In genomic region chr13:48544391-48544790, GRCm38 (mm10) we compare ENCODE assay signal across 8 mouse cellular contexts. TPM values are rescaled to one million over a fixed set of nuclear protein-coding genes. Genes with fewer than 3 reads are reported as not detected.
DNase-seq lines count a peak whose midpoint lies in the region; ATAC-seq and TF ChIP-seq lines count a peak whose summit lies in the region.

No protein-coding gene starts in this region.

- no peak for ATAC-seq in heart, embryonic 13.5 days (ENCODE audit: extremely low read depth, insufficient number of reproducible peaks, low FRiP score, low TSS enrichment)
- no peak for ATAC-seq in hindbrain, embryonic 14.5 days (ENCODE audit: low FRiP score)
- no peak for ATAC-seq in midbrain, embryonic 12.5 days (ENCODE audit: low FRiP score, low read depth)

- peak overlapping the region; percentile 80 for H3K4me2 ChIP-seq in heart, embryonic 13.5 days
- peak overlapping the region; percentile 81 for H3K4me2 ChIP-seq in hindbrain, embryonic 14.5 days (replicated peaks)
- H3K4me2 ChIP-seq in midbrain, embryonic 12.5 days (replicated peaks) = peak overlapping the region; percentile 71

- TF ChIP-seq CTCF in MEL (IDR thresholded peaks at IDR 0.05 in 2 of 3, conservative IDR thresholded peaks at IDR 0.05 in 1 of 3; ENCODE audit: control insufficient read depth in 1 of 3, insufficient read depth in 1 of 3, low read depth in 2 of 3, low read length in 3 of 3, poor library complexity in 1 of 3, severe bottlenecking in 1 of 3) = no peak

- no peaks in the 10 kb centered on the region for H3K9me3 ChIP-seq in heart, embryonic 13.5 days
- no peaks in the 10 kb centered on the region for H3K9me3 ChIP-seq in MEL (replicated peaks; ENCODE audit: insufficient read depth, low read length)
- H3K9me3 ChIP-seq in hindbrain, embryonic 14.5 days (ENCODE audit: control insufficient read depth, low read length) = no peaks in the 10 kb centered on the region
- no peaks in the 10 kb centered on the region for H3K9me3 ChIP-seq in midbrain, embryonic 12.5 days

- no peak for TF ChIP-seq EP300 in MEL (IDR thresholded peaks at IDR 0.05; ENCODE audit: low read depth in 1 of 2, low read length in 2 of 2)

- no peak for DNase-seq in heart, postnatal 25 days (ENCODE audit: low spot score)
- DNase-seq in MEL (ENCODE audit: low read depth, low spot score) = no peak
- no peak for DNase-seq in hindbrain, embryonic 14.5 days (ENCODE audit: low spot score)
- no peak for DNase-seq in spleen, postnatal 4 days (ENCODE audit: low spot score in 2 of 2)
- no peak for DNase-seq in adrenal gland, adult (ENCODE audit: inconsistent age in 2 of 2, low spot score in 1 of 2)
- DNase-seq in frontal cortex, postnatal 14 days (ENCODE audit: low spot score in 2 of 2) = no peak

- TF ChIP-seq POLR2A in MEL (IDR thresholded peaks at IDR 0.05; ENCODE audit: control insufficient read depth in 1 of 2, insufficient read depth in 1 of 2, low read depth in 1 of 2, low read length in 2 of 2, poor library complexity in 1 of 2) = no peak

- H3K4me1 ChIP-seq in heart, embryonic 13.5 days = peaks cover 51% of the 10 kb centered on the region
- H3K4me1 ChIP-seq in MEL (ENCODE audit: control insufficient read depth in 1 of 2, insufficient read depth in 2 of 2, low read length in 2 of 2) = peaks cover 26 to 39% of the 10 kb centered on the region in 2 experiments
- H3K4me1 ChIP-seq in hindbrain, embryonic 14.5 days (replicated peaks; ENCODE audit: control insufficient read depth, insufficient read depth, low read length) = peaks cover 30% of the 10 kb centered on the region
- peaks cover 23% of the 10 kb centered on the region for H3K4me1 ChIP-seq in midbrain, embryonic 12.5 days

- 0 out of 2 replicates have a peak, but pooled peaks cover 7% of the 10 kb centered on the region for H3K36me3 ChIP-seq in heart, embryonic 13.5 days
- H3K36me3 ChIP-seq in MEL (ENCODE audit: control insufficient read depth in 1 of 2, insufficient read depth in 2 of 2, low read length in 2 of 2) = peaks cover under 1 to 58% of the 10 kb centered on the region in 2 experiments; a peak in 3 of 4 replicates
- H3K36me3 ChIP-seq in hindbrain, embryonic 14.5 days (replicated peaks; ENCODE audit: control insufficient read depth, insufficient read depth) = no peaks in the 10 kb centered on the region
- H3K36me3 ChIP-seq in midbrain, embryonic 12.5 days = no peaks in the 10 kb centered on the region

- H3K27me3 ChIP-seq in heart, embryonic 13.5 days (replicated peaks) = no peaks in the 10 kb centered on the region
- H3K27me3 ChIP-seq in MEL (ENCODE audit: control insufficient read depth in 1 of 2, insufficient read depth in 2 of 2, low read length in 2 of 2) = no peaks in the 10 kb centered on the region
- H3K27me3 ChIP-seq in hindbrain, embryonic 14.5 days (ENCODE audit: control insufficient read depth, insufficient read depth, low read length) = no peaks in the 10 kb centered on the region
- H3K27me3 ChIP-seq in midbrain, embryonic 12.5 days = 0 out of 2 replicates have a peak, but pooled peaks cover 4% of the 10 kb centered on the region

- H3K79me2 ChIP-seq in MEL (ENCODE audit: control insufficient read depth, insufficient read depth, low read length, poor library complexity) = peaks cover 50% of the 10 kb centered on the region

- H3K4me3 ChIP-seq in heart, embryonic 13.5 days = peak overlapping the region; percentile 73
- peak overlapping the region; percentile 27 to 86; a peak in 3 of 4 replicates for H3K4me3 ChIP-seq in MEL (ENCODE audit: control insufficient read depth in 1 of 2, insufficient read depth in 1 of 2, low read depth in 2 of 2, low read length in 2 of 2)
- peak overlapping the region; percentile 80 for H3K4me3 ChIP-seq in hindbrain, embryonic 14.5 days (replicated peaks; ENCODE audit: low read length)
- H3K4me3 ChIP-seq in midbrain, embryonic 12.5 days = peak overlapping the region; percentile 87

- H3K9ac ChIP-seq in heart, embryonic 13.5 days = peak overlapping the region; percentile 64
- peak overlapping the region; percentile 95 for H3K9ac ChIP-seq in MEL (ENCODE audit: control insufficient read depth, low read depth, low read length, poor library complexity, severe bottlenecking)
- H3K9ac ChIP-seq in hindbrain, embryonic 14.5 days = no peak overlapping the region
- H3K9ac ChIP-seq in midbrain, embryonic 12.5 days (replicated peaks) = no peak overlapping the region

- intact Hi-C loops in heart, postnatal 25 days (cut with DNase I) = loop anchor here (10.0 kb wide), 2 partner anchors 330 to 420 kb away; partner anchors contain the start of genes Fam120a and Phf2

- peak overlapping the region; percentile 55; the same call in 1 of the 2 replicates for H3K27ac ChIP-seq in heart, embryonic 13.5 days (replicated peaks)
- H3K27ac ChIP-seq in MEL (ENCODE audit: control insufficient read depth, low read depth, low read length) = no peak overlapping the region
- no peak overlapping the region for H3K27ac ChIP-seq in hindbrain, embryonic 14.5 days
- no peak overlapping the region for H3K27ac ChIP-seq in midbrain, embryonic 12.5 days (replicated peaks)

- no peak for TF ChIP-seq RAD21 in MEL (IDR thresholded peaks at IDR 0.05; ENCODE audit: low read depth, low read length)

TF ChIP-seq in MEL, 35 proteins besides CTCF, POLR2A, EP300 and RAD21:
- no peak for TF ChIP-seq POLR2AphosphoS5 (IDR thresholded peaks at IDR 0.05; ENCODE audit: borderline replicate concordance, low read depth, low read length)
- no peak for TF ChIP-seq JUND (IDR thresholded peaks at IDR 0.05; ENCODE audit: low read depth, low read length)
- TF ChIP-seq MYC (IDR thresholded peaks at IDR 0.05; ENCODE audit: low read depth, low read length) = no peak
- TF ChIP-seq MXI1 (IDR thresholded peaks at IDR 0.05; ENCODE audit: low read depth, low read length) = no peak
- TF ChIP-seq E2F4 (IDR thresholded peaks at IDR 0.05; ENCODE audit: borderline replicate concordance, low read depth, low read length) = no peak
- no peak for TF ChIP-seq ZC3H11A (IDR thresholded peaks at IDR 0.05; ENCODE audit: low read depth, low read length)
- no peak for TF ChIP-seq TBP (IDR thresholded peaks at IDR 0.05; ENCODE audit: low read depth, low read length)
- TF ChIP-seq TAL1 (IDR thresholded peaks at IDR 0.05; ENCODE audit: low read length) = no peak
- no peak for TF ChIP-seq NELFE (IDR thresholded peaks at IDR 0.05; ENCODE audit: low read depth, low read length)

RNA-seq across cellular contexts. Expression of gene A830005F24Rik, which starts 31.0 kb away (rescaled TPM):
- 0.44 and 0.71 TPM in 2 replicates for polyA plus RNA-seq in heart, embryonic 13.5 days (2015; fragmentation: Nextera tagmentation; extraction: Ambion mirVana)
- total RNA-seq in heart, postnatal 25 days (2021) = not detected
- 0.42 and 0.73 TPM in 2 replicates for total RNA-seq in MEL (2012; rRNA removed)
- under 1 TPM in 1 of 2 experiments, not detected in 1; 0.70 TPM for polyA plus RNA-seq in MEL (2012; ENCODE audit: insufficient read depth in 1 of 2, insufficient read length in 2 of 2, low read depth in 1 of 2, low replicate concordance in 2 of 2, missing spikeins in 1 of 2)
- 2.9 and 3.4 TPM in 2 replicates for polyA plus RNA-seq in hindbrain, embryonic 14.5 days (2014; fragmentation: Nextera tagmentation; extraction: Ambion mirVana)
- 1.5 and 1.6 TPM in 2 replicates for polyA plus RNA-seq in midbrain, embryonic 12.5 days (2016; fragmentation: Nextera tagmentation; extraction: Ambion mirVana)

RNA-seq across cellular contexts. Expression of gene Zfp169, which starts 31.1 kb away (rescaled TPM):
- polyA plus RNA-seq in heart, embryonic 13.5 days (2015; fragmentation: Nextera tagmentation; extraction: Ambion mirVana) = 2.2 and 2.7 TPM in 2 replicates
- 1 to 10 TPM; 4.6 to 5.0 TPM for total RNA-seq in heart, postnatal 25 days (2021)
- 5.9 and 6.5 TPM in 2 replicates for total RNA-seq in MEL (2012; rRNA removed)
- 1 to 10 TPM in 1 of 2 experiments, not detected in 1; 3.6 TPM for polyA plus RNA-seq in MEL (2012; ENCODE audit: insufficient read depth in 1 of 2, insufficient read length in 2 of 2, low read depth in 1 of 2, low replicate concordance in 2 of 2, missing spikeins in 1 of 2)
- 6.8 and 9.4 TPM in 2 replicates for polyA plus RNA-seq in hindbrain, embryonic 14.5 days (2014; fragmentation: Nextera tagmentation; extraction: Ambion mirVana)
- polyA plus RNA-seq in midbrain, embryonic 12.5 days (2016; fragmentation: Nextera tagmentation; extraction: Ambion mirVana) = 5.5 and 6.0 TPM in 2 replicates

Comparison
In these comparisons a context has a peak if more than half of its experiments do, and no peak if none do; other contexts are left out.
1. H3K9ac ChIP-seq: peak in heart, embryonic 13.5 days (single experiment) and MEL (single experiment); none in hindbrain, embryonic 14.5 days (single experiment) and midbrain, embryonic 12.5 days (single experiment).
2. Peak in every context shown above with its lines, with median percentiles within 50 percentile points of each other: H3K4me2 ChIP-seq and H3K4me3 ChIP-seq.